Mouse (Mus musculus) kidney, adult 2 months (tissue): ENCODE results near the gene Prkn. TPM values are rescaled to one million over a fixed set of nuclear protein-coding genes. Genes with fewer than 3 reads are reported as not detected.

Experiments
- DNase-seq: peaks from one replicate; pipeline ENCODE4 v3.0.0; 2021
- H3K27ac ChIP-seq: fragments of 200-500 bp; 2 replicates; pipeline ENCODE4 v1.5.1; 2012; ENCODE audit warnings: low read depth, low read length, control low read depth, inconsistent platforms; ENCODE audit not compliant: insufficient read depth
- H3K27me3 ChIP-seq: fragments of 200-500 bp; replicated peaks from 2 replicates; pipeline ENCODE4 v1.6.1; 2012; ENCODE audit warnings: mild to moderate bottlenecking, moderate library complexity, low read length, inconsistent platforms; ENCODE audit not compliant: control insufficient read depth, insufficient read depth
- H3K36me3 ChIP-seq: fragments of 200-500 bp; 2 replicates; pipeline ENCODE4 v1.6.1; 2012; ENCODE audit warnings: mild to moderate bottlenecking, moderate library complexity, low read length, inconsistent platforms; ENCODE audit not compliant: control insufficient read depth, insufficient read depth
- H3K4me1 ChIP-seq: fragments of 200-500 bp; 2 replicates; pipeline ENCODE4 v1.6.1; 2011; ENCODE audit warnings: low read length; ENCODE audit not compliant: control insufficient read depth, insufficient read depth
- H3K4me3 ChIP-seq: fragments of 200-500 bp; 2 replicates; pipeline ENCODE4 v1.5.1; 2011; ENCODE audit warnings: mild to moderate bottlenecking, low read depth, low read length, control low read depth; ENCODE audit not compliant: insufficient read depth
- CTCF ChIP-seq: fragments of 200-500 bp; conservative IDR thresholded peaks from 2 replicates; pipeline ENCODE4 v1.5.1; 2011; ENCODE audit warnings: low read depth, mild to moderate bottlenecking, control low read depth, low read length, moderate library complexity, mixed read lengths; ENCODE audit not compliant: insufficient read depth, insufficient read length
- POLR2A ChIP-seq: fragments of 200-500 bp; IDR thresholded peaks from one replicate; pipeline ENCODE4 v1.6.1; 2011; ENCODE audit warnings: low read depth, low read length, control low read depth
- WGBS: fragments of 180-500 bp; shearing (Covaris S2); methylation state at CpG from one replicate; pipeline ENCODE4 v1.1.7; 2018; 5-methylcytosine and 5-hydroxymethylcytosine counted together
- polyA plus RNA-seq: library from polyadenylated mRNA; depleted of rRNA; stranded (reverse); fragments of >200 nt; gene quantifications from 2 replicates; pipeline ENCODE4 v1.2.3, GENCODE M21; 2012

Prkn gene
- polyA plus RNA-seq, 1 experiment, result 6.1 TPM

GRCm38 (mm10) chr17:12090261-12090927 lies 1250.2 kb downstream of the Prkn start:
- H3K36me3 ChIP-seq, result no peaks in the 10 kb centered on the region
- TF ChIP-seq POLR2A, result no peak
- TF ChIP-seq CTCF, result no peak
- no peaks in the 10 kb centered on the region for H3K4me1 ChIP-seq
- DNase-seq, result no peak
- H3K27me3 ChIP-seq, result no peaks in the 10 kb centered on the region
- WGBS, result 80% methylated on average over 5 of the region's 5 CpGs
- no peak overlapping the region for H3K4me3 ChIP-seq
- no peak overlapping the region for H3K27ac ChIP-seq

DNA sequence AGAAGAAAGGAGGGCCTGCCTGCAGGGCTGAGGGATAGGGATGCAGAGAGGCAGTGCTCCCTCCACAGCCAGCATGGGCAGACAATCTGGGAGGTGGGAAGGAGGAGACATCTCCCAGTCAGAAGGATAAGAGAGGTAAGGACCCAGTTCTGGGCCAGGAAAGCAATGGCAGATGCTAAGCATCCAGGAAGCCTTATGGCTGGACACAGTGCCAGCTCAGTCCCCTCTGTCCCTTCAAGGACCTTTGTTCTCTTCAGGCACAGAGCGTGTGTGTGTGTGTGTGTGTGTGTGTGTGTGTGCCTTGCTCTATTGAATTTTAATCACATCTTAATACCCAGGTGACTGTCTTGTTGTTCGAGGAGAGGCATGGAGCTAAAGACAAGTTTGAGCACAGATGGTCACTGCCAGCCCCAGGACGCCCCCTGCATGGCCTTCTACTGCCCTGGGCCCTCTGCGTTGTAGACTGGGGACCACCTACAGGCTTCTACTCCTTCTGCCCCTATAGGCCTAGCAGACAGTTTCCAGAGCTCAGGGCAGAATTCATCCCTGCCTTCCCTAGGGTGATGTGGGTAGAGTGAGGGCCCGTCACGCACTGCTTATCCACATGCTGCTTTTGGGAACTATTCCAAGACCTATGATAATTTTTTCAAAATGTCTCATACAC lies 1252.8 kb downstream of the Prkn start:
- Histone ChIP-seq H3K27ac (no peak overlapping the region), H3K4me1 (no peaks in the 10 kb centered on the region)
- 90% methylated on average over 6 of the region's 6 CpGs for WGBS

GRCm38 (mm10) chr17:12094016-12094415 lies 1253.8 kb downstream of the Prkn start:
- no peak for DNase-seq
- TF ChIP-seq POLR2A (no peak), CTCF (no peak)
- Histone ChIP-seq H3K36me3 (no peaks in the 10 kb centered on the region), H3K27ac (no peak overlapping the region), H3K27me3 (no peaks in the 10 kb centered on the region), H3K4me3 (no peak overlapping the region), H3K4me1 (no peaks in the 10 kb centered on the region)
- 96% methylated on average over 1 of the region's 1 CpGs for WGBS

More for the DNA sequence above, 1252.8 kb downstream of the Prkn start:
- Histone ChIP-seq H3K36me3 (no peaks in the 10 kb centered on the region), H3K4me3 (no peak overlapping the region), H3K27me3 (no peaks in the 10 kb centered on the region)
- no peak for TF ChIP-seq POLR2A
- no peak for TF ChIP-seq CTCF
- DNase-seq, result no peak

DNA sequence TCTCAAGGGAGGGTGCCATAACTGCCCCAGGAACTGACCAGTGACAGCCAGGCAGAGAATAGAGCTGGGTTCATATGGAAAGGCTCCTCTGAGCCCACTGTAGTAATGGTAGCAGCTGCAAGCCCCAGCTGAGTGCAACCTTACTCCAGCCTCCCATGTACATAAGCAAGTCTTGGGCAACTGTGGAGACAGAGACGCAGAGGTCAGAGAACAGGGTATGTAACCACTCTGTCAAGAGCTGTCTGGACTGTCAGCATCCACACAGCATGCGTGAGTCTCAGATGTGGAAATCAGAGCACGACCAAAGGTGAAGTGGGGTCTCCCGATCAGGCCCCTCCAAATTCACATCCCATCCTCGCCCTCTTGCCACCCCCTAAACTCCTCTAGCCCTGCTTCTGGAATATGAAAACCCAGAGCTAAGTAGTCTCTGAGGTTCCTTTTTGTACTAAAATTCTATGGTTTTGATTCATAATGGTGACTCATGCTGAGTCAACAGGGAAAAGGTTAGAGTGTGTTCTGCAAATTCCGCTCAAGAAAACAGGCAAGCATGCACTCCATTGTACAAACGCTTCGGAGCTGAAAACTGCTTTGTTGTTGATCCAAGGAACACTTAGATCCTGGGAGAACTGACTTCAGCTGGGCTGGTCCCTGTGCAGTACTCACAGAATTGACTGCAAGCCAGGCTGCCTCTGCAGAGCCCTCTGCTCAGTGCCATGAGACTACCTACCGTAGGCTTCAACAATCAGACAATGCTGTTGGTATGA lies 1254.8 kb downstream of the Prkn start:
- no peak overlapping the region for H3K27ac ChIP-seq
- no peak for DNase-seq
- no peaks in the 10 kb centered on the region for H3K36me3 ChIP-seq
- H3K27me3 ChIP-seq, result no peaks in the 10 kb centered on the region
- WGBS, result 83% methylated on average over 9 of the region's 9 CpGs
- H3K4me3 ChIP-seq, result no peak overlapping the region
- H3K4me1 ChIP-seq, result no peaks in the 10 kb centered on the region
- no peak for TF ChIP-seq POLR2A
- TF ChIP-seq CTCF, result no peak

DNA sequence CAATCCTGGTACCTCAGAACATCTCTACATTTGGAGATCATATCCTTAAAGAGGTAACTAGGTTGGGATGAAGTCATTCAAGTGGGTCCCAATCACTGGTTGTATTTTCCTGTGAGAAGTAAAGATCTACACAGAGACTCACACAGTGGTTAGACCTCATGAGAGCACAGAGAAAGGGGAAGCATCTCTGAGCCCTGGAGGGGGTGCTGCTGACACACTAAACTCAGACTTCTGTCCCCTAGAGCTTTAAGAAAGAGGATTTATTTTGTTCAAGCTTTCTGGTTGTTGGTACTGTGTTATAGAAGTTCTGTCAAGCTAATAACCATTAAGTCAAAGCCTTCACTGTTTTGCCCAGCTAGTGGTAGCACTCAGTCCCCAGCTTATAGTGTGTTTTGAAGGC lies 1259.2 kb downstream of the Prkn start:
- DNase-seq, result no peak
- Histone ChIP-seq H3K36me3 (no peaks in the 10 kb centered on the region), H3K4me1 (no peaks in the 10 kb centered on the region), H3K27me3 (no peaks in the 10 kb centered on the region), H3K4me3 (no peak overlapping the region), H3K27ac (no peak overlapping the region)
- TF ChIP-seq POLR2A (no peak), CTCF (no peak)

- Histone ChIP-seq H3K27me3 (no peaks in the 10 kb centered on the region), H3K4me3 (no peak overlapping the region), H3K4me1 (no peaks in the 10 kb centered on the region), H3K27ac (no peak overlapping the region), H3K36me3 (no peaks in the 10 kb centered on the region)
- DNase-seq, result no peak
- TF ChIP-seq CTCF, result no peak
- no peak for TF ChIP-seq POLR2A
- WGBS, result 58% methylated on average over 10 of the region's 10 CpGs
Measured at GRCm38 (mm10) chr17:12102326-12102725, 1262.1 kb downstream of the Prkn start.

DNA sequence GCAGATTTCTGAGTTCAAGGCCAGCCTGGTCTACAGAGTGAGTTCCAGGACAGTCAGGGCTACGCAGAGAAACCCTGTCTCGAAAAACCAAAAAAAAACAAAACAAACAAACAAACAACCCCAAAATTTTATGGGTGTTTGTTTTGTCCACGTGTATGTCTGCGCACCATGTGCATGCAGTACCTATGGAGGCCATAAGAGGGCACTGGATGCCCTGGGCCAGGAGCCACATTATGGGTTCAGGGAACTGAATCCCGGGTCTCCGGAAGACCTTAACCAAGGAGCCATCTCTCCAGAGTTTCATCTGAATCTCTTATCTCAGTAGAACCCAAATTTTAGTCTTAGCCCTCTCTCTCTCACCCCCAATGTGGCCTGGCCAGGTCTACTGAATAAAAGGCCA lies 1263.6 kb downstream of the Prkn start:
- WGBS, result 87% methylated on average over 6 of the region's 6 CpGs

More for the DNA sequence above, 1263.6 kb downstream of the Prkn start:
- Histone ChIP-seq H3K27me3 (no peaks in the 10 kb centered on the region), H3K4me3 (no peak overlapping the region), H3K27ac (no peak overlapping the region), H3K4me1 (no peaks in the 10 kb centered on the region), H3K36me3 (no peaks in the 10 kb centered on the region)
- TF ChIP-seq POLR2A, result no peak
- 0 out of 2 replicates have a peak, but pooled peaks have one; percentile 14 for TF ChIP-seq CTCF
- DNase-seq, result no peak
